Mouse (Mus musculus) brain, embryonic 14.5 days (tissue): Measurements from ENCODE around the gene Man2b2.

Source experiments
- CTCF ChIP-seq: fragments of 200-500 bp; IDR thresholded peaks from 2 replicates; pipeline ENCODE4 v1.5.1; 2012; ENCODE audit warnings: inconsistent platforms, mild to moderate bottlenecking, moderate library complexity, borderline replicate concordance; ENCODE audit not compliant: insufficient read depth, insufficient read length; ENCODE audit errors: extremely low read depth
- POLR2A ChIP-seq: fragments of 200-500 bp; IDR thresholded peaks from 2 replicates; pipeline ENCODE4 v1.6.1; 2012; ENCODE audit warnings: mild to moderate bottlenecking, inconsistent platforms, borderline replicate concordance; ENCODE audit not compliant: poor library complexity, insufficient read depth, insufficient read length, severe bottlenecking; ENCODE audit errors: extremely low read depth

DNA sequence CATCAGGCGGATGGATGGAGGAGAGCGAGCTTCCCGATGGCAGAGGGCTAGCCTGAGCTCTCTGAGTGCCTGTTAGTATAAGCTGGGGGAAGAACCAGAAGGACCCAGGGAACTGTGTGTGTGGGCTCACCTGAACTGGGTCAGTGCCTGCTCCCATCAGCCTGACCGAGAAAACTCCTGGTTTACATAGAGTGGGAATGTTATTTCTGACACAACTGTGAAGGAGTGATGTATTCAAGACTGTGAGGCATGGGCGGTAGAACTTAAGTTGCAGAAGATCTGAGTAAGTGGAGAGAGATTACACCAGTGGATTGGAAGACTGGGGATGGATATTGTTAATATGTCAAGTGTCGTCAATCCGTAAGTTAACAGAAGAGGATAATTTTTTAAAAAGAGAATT is 26.1 kb upstream of the Man2b2 start:
- no peak for TF ChIP-seq CTCF
- no peak for TF ChIP-seq POLR2A
